Mouse (Mus musculus): ENCODE data around the gene Cacnb1.

GRCm38 (mm10) chr11:97967114-97967513 is 55.7 kb downstream of the Cacnb1 start:
- TF ChIP-seq ZC3H11A (IDR thresholded peaks at IDR 0.05; ENCODE audit: low read depth, low read length) (no peak), EP300 (IDR thresholded peaks at IDR 0.05; ENCODE audit: low read length) (no peak), POLR2A (IDR thresholded peaks at IDR 0.05; ENCODE audit: low read depth, low read length) (no peak), CTCF (conservative IDR thresholded peaks at IDR 0.05 in 1 of 2, IDR thresholded peaks at IDR 0.05 in 1 of 2; ENCODE audit: low read depth in 2 of 2, low read length in 2 of 2) (no peak), E2F4 (IDR thresholded peaks at IDR 0.05; ENCODE audit: insufficient replicate concordance, low read depth, low read length) (no peak), SMC3 (IDR thresholded peaks at IDR 0.05; ENCODE audit: low read depth, low read length) (no peak), TCF12 (IDR thresholded peaks at IDR 0.05; ENCODE audit: low read depth, low read length) (no peak), NRF1 (IDR thresholded peaks at IDR 0.05; ENCODE audit: low read depth, low read length) (no peak), MEF2A (IDR thresholded peaks at IDR 0.05; ENCODE audit: borderline replicate concordance, low read depth, low read length) (no peak), BHLHE40 (IDR thresholded peaks at IDR 0.05; ENCODE audit: low read depth, low read length) (no peak), ZNF384 (IDR thresholded peaks at IDR 0.05; ENCODE audit: low read depth, low read length) (no peak)
